Comparison of ENCODE assay signal across 11 mouse cellular contexts in the genomic region with DNA sequence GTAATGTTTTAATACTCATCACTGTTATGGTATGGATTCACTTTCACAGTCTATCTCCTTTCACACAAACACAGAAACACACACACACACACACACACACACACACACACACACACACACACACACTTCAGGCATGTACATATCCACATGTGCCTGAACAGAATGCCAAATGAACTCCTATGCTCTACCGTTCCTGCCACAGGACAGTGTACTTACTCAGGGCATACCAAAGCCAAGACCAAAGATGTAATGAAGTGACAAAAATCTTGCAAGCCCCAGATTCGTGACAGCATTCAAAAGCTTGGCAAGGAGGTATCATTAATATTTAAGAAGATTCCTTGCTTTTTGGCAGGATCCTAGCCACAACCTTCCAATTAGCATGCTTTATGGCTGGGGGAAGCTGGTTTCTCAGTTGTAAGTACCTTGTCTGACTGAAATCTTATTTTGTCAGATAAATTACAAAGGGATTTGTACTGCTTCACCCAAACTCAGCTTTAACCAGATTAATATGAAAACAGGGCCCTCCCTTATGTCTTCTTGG.
"Had no signal": no experiment of that assay in that cellular context is flagged by ENCODE, and none has a peak within 500 bp of the region (broad histone marks: within the 10 kb centered on the region; RNA-seq: fewer than 3 reads in every experiment).

No protein-coding gene starts in this region.

- H3K4me3 ChIP-seq: layer of hippocampus, adult 2 months; limb, embryonic 12.5 days; liver, embryonic 13.5 days; neural tube, embryonic 12.5 days had no signal

- H3K27ac ChIP-seq: kidney, postnatal 0 days; layer of hippocampus, adult 2 months; limb, embryonic 12.5 days; liver, embryonic 13.5 days; neural tube, embryonic 12.5 days; stomach, postnatal 0 days had no signal

- H3K9me3 ChIP-seq: limb, embryonic 12.5 days; liver, embryonic 13.5 days; neural tube, embryonic 12.5 days had no signal

- H3K4me1 ChIP-seq: liver, embryonic 13.5 days; neural tube, embryonic 12.5 days had no signal

- H3K36me3 ChIP-seq: limb, embryonic 12.5 days; liver, embryonic 13.5 days; neural tube, embryonic 12.5 days had no signal

- H3K4me2 ChIP-seq: limb, embryonic 12.5 days; liver, embryonic 13.5 days; neural tube, embryonic 12.5 days had no signal

- ATAC-seq: intestine, postnatal 0 days; liver, postnatal 0 days had no signal

- DNase-seq: kidney, postnatal 36 days; liver; liver, embryonic 13.5 days; liver, postnatal 0 days; thymus, postnatal 4 days had no signal

- H3K27me3 ChIP-seq: limb, embryonic 12.5 days; liver, embryonic 13.5 days; neural tube, embryonic 12.5 days had no signal

- H3K9ac ChIP-seq: limb, embryonic 12.5 days; liver, embryonic 13.5 days; liver, postnatal 0 days; neural tube, embryonic 12.5 days had no signal
